Mouse (Mus musculus): ENCODE results near the gene Strada. TPM values are rescaled to one million over a fixed set of nuclear protein-coding genes. Genes with fewer than 3 reads are reported as not detected.

The Strada gene
- total RNA-seq, 2 experiments from 2014 or later, result 10.5 to 10.9 TPM

DNA sequence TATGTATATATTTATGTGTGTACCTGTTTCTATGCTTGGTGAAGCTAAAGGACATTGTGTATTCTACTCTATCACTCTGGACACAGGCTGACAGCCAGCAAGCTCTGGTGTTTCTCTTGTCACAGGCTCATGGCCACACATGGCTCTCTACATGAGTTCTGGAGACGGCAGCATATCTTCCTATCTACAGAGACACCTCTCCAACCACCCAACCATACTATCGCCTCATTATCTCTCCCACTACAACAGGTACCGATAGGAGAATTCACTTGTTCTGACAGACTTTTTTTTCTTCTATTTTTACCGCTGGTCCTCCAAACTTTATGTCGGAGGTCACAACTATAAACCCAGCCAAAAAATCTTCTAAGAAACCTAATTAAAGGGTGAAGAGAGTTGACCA lies 9.7 kb downstream of the Strada start:
- intact Hi-C loops (cut with DNase I), result no loop called here
- no peak for DNase-seq

DNA sequence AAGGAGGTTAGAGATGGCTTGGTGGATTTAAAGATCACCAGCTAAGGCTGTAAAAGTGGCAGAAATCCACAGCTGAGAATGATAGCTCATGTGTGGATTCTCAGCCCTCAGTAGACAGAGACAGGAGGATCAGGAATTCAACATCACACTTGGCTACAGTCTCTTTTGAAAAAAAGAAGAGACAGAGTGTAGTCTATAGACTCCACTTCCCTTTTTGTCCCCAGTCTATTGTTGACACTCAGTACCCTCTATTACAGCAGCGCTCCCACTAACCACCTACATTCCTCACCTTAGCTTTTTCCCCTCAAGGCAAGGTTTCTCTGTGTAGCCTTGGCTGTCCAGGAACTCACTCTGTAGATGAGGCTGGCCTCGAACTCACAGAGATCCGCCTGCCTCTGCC lies 10.3 kb downstream of the Strada start:
- intact Hi-C loops (cut with DNase I), result no loop called here

DNA sequence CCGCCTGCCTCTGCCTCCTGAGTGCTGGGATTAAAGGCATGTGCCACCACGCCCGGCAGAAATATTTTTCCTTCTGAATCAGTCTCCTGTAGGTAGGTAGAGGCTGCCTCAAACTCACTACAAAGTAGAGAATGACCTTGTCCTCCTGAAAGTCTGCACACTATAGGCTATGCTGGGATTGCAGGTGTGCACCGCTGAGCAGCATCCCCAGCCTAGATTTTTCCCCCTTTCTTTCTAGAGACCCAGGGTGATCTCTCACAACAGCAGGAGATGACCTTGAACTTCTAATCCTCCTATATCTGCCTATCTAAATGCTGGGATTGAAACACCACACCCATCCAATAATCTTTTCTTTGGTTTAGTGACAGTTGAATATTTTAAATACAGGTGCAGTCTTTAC lies 14.6 kb downstream of the Strada start:
- DNase-seq, result no peak
- intact Hi-C loops (cut with DNase I), result no loop called here

More for the DNA sequence above, 10.3 kb downstream of the Strada start:
- DNase-seq, result no peak

DNA sequence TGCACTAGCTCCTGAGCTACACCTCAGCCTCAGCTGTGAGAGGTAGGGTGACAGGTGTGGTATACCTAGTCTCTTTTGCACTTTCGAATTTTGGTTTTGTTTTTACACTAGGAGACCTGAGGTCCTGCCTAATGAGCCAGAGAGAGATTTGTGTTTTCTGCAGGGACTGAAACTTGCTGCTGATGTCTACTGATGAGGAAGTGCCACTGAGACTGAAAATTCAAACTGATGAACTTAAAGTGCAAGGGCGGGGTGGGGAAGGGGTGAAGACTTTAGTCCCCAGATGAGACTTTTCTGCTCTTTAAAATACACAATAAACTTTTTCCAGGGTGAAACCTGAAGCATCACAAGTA lies 21.5 kb downstream of the Strada start:
- no peak for DNase-seq
- intact Hi-C loops (cut with DNase I), result no loop called here

DNA sequence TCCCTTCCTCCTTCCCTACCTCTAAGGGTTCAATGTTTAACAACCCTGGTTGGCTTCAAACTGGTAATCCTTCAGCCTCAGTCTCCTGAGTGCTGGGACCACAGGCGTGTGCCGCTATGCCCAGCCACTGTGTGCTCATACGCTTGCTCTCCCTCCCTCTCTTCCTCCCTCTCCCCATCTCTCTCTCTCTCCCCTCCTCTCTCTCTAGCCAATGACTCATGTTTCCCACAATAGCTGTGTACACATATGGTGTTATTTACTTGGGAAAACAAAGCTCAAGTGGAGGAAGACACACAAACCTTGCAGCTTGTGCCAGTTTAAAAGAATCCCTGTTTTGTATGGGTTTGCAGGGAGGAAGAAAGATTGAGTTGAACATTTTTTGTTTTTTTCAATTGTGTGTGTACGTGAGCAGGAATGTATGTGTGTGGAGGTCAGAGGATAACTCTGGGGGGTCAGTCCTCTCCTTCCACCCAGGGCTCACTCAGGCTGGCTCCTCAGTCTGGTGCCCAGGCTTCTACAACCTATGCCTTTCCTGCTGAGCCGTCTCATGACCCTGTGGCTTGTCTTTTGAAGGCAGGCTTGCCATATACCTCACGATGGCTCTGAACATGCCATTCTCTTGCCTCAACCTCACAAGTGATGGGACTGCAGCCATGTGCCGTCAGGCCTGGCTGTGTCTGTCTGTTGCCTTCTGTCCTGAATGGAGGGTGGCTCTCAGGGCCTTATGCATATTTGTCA lies 22.1 kb downstream of the Strada start:
- intact Hi-C loops (cut with DNase I), result no loop called here
- no peak for DNase-seq

DNA sequence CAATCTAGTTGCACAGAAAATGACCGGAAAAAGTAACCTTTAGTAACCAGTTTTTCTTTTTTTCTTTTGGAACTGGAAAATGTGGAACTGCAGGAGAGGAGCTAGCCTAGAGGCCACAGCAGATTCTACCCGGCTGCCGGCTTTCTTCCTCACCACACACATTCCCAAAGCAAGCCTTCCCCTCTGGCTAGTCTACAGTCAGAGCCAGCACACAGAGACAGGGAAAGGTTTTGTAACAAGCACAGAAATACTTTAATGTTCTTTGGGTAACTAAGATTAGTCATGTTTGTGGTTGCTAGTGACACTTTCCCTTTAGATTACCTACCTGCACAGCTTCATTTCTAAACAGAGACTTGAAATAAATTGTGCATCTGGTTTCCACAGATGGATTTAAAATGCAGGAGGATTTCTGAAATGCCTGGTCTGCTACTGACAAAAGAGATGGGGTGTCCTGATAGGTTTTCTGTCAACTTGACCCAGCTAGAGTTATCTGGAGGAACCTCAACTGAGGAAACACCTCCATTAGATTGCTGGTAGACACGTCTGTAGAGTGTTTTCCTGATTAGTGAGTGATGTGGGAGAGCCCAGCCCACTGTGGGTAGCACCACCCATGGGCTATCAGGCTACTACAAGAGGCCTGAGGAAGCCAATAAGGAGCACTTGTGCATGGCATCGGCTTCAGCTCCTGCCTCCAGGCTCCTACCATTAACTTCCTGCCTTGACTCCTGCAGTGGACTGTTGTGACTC lies 23.8 kb downstream of the Strada start:
- DNase-seq, result no peak
- intact Hi-C loops (cut with DNase I), result no loop called here

DNA sequence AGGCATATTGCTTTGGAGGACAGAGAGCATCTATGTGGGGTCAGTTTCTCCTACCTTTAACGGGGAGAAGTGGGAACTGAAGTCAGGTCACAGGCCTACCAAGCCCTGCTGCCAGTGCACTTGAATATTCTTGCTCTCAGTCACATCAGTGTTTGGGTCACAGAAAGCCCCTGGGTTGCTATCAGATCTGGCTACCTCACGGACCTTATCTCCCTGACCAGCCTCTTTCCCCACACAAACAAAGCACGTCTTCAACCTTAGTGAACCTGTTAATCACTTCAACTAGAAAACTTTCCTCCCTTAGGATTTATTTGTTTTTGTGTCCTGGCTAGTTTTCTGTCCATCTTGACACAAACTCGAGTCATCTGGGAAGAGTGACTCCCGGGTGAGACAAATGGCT lies 25.6 kb downstream of the Strada start:
- DNase-seq, result no peak
- intact Hi-C loops (cut with DNase I), result no loop called here

DNA sequence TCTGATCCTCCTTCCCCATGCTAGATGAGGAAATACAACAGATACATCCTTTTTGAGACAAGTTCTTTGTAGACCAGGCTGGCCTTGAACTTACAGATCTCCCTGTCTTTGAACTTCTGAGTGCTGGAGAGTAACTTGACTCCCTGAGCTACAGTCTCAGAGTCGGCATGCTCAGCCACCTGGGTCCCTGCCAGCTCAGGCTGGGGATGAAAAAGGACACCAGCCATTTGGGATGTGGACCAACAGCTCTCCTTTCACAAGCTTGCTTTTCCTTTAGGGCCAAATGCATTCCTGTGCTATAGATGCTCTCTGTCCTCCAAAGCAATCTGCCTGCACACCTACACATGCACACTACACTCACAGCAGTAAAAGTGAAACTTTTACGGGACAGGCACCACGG lies 26.9 kb downstream of the Strada start:
- intact Hi-C loops (cut with DNase I), result no loop called here
- peak in 1 of 2 experiments; percentile 56 for DNase-seq

DNA sequence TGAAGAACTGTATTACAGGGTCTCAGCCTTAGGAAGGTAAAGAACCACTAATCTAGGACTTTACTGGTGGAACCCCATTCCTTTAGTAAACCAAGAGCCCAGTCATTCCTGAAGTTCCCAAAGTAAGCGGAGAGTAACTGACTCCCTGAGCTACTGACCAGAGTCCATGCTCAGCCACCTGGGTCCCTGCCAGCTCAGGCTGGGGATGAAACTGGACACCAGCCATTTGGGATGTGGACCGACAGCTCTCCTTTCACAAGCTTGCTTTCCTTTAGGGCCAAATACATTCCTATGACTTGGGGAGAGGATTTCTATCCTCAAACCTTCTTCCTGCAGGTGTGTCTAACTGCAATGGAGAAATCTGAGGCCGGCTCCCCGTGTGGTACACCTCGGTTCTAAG lies 27.6 kb downstream of the Strada start:
- DNase-seq, result peak; percentile 37 to 52
- intact Hi-C loops (cut with DNase I), result no loop called here

DNA sequence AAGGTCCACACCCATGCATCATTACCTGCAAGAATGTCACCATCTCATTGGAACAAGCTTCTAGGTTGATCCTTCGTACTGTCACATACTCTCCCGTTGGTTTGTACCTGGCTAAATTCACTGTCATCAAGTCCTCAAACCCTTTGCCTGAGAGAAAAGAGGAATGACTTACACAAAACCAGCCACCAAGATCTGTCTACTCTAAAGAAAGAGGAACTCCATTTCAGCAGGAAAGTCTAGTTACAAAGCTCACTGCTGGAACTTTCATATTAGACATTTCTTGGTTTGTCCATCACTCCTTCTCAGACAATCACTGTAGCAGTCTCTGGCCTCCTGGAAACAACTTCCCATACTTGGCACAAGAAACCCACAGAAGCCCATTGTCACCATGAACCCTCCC lies 28.7 kb downstream of the Strada start:
- intact Hi-C loops (cut with DNase I), result no loop called here
- DNase-seq, result no peak

DNA sequence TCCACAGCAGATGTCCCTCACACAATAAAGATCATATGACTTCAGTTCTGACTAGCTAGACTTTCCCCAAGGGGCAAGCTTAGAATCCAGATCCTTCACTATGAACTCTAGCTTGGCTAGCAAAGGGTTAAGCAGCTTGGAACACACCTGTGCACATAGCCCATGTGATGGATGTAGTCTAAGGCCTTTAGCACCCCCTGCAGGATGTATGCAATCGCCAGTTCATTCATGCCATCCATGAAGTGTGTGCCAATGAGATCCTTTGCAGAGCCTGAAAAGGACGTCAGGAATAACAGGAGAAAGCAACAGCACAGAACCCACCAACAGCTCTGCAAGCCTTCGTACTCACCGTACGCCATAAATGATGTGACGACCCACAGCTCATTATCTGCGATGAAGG lies 31.2 kb downstream of the Strada start:
- no peak for DNase-seq
- intact Hi-C loops (cut with DNase I), result no loop called here

DNA sequence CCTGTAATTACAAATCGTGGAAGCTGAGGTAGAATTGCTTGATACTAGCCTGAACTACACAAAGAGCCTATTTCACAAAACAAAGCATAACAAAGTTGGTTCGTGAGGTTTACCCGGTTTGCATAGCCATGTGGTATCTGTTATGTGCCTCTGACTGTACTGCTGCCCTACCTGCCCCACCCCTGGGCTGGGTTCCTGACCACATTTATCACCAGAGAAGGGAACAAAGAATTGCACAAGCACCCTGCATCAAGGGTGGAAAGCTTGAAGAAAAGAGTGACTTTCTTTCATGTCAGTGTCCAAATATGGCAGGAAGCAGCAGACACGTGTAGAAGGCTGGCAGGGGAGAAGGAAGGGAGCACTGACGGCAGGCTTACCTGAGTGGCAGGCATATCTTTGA lies 34.5 kb downstream of the Strada start:
- no peak for DNase-seq
- intact Hi-C loops (cut with DNase I), result no loop called here

DNA sequence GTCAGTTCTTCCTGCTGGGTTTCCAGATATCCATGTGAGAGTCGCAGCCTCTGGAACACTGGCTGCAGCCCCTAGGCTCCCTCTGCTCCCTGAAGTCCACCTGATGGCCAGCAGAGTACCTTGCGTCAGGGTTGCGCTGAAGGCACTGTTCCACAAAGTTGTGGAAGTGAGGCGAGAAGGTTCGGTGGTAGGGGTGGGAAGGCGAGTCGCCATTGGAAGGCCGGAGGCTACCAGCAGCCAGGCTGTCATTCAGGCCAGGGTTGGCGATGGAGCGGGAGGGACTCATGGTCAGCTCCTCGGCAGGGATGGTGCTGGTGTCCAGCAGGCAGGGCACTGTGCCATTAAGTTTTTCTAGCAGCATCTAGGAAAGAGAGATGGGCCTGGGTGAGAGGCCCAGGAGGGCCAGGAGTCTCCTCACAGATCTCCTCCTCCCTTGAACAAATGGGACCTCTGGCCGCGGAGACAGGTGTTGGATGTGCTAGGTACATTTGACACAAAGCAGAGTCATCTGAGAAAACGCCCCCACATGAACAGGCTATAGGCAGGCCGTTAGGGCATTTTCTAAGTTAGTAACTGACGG lies 37.3 kb downstream of the Strada start:
- intact Hi-C loops (cut with DNase I), result no loop called here
- DNase-seq, result no peak

DNA sequence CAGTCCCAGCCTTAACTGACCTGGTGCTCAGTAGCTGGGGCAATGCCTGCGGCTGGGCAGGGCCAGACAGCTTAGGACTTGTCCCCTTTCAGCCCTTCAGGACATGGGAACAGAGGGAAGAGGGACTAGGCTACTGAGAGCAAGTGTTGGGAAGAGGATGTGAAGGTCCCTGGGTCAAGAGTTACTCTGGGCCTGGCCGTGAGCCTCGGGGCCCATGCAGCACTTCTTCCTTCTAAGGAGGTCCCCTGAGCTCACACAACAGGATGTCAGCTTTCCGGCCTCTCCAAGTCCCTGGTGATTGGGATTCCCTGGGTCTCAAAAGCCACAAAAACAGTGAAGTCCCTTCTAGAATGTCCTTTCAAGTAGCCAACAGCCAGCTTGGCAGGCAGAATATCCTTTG lies 38.4 kb downstream of the Strada start:
- no peak for DNase-seq
- intact Hi-C loops (cut with DNase I), result no loop called here

DNA sequence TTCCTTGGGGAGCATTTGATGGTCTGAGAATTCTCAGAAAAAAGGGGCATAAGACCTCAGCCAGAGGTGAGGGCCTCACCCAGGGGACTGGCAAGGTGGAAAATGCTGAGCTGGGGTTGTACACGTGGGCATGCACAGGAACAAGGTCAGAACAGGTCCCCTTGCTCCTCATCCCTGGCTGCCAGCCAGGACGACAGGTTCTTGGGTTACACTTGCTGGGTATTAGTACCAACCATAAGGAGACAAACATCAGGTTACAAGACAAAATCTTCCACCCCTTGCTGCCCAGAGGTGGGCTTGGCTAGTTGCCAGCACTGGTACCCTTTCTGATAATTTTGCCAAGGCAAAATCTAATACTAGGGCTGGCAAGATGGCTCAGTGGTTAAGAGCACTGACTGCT lies 39.7 kb downstream of the Strada start:
- peak in 1 of 2 experiments; percentile 12 for DNase-seq
- intact Hi-C loops (cut with DNase I), result no loop called here

DNA sequence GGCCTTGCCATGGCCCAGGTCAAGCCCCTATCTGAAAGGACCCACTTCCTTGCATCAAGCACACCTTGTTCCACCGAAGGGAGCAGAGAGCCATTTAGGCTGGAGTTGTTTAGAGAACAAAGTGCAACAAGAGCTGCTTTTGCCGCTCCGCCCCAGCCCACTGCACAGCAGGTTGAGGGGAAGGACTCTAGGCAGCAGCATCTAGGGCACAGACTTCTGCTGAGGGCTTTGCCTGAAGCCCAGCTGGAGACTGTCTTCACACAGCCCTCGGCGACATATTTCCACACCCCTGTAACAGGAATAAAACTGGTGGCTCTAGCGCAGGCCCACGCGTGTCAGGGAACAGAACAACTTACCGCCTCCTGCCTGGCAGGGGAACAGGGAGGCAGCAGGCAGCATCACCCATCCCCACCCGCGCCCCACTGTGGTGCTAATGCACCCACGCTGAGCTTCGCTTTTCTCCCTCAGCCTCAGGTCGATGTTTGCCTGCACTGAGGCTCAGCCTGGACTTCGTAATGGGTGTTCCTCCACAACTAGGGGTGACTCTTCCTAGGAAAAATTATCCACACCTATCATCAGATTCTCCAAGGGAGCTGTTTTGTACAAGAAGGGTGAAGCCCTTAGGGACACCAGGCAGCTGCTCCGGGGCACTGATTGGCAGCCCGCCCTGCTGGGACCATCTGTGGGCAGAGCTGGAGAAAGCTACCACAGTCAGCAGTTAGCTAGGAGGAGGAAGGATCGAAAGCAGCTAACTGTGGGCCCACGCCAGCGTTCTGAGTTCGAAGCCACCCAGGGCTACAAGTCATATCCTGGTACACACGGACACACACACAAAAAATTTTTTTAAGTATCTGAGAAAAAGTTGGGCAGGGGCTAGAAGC lies 40.9 kb downstream of the Strada start, which contains the start of the genes Gm10840 and Limd2:
Gene Gm10840 (plus strand): TSS at position 10 of the 881 bp plus-strand sequence.
Gene Limd2 (minus strand): TSS at position 20 of the 881 bp plus-strand sequence.
- intact Hi-C loops (cut with DNase I), result no loop called here
- DNase-seq, result peak; percentile 23 to 34

DNA sequence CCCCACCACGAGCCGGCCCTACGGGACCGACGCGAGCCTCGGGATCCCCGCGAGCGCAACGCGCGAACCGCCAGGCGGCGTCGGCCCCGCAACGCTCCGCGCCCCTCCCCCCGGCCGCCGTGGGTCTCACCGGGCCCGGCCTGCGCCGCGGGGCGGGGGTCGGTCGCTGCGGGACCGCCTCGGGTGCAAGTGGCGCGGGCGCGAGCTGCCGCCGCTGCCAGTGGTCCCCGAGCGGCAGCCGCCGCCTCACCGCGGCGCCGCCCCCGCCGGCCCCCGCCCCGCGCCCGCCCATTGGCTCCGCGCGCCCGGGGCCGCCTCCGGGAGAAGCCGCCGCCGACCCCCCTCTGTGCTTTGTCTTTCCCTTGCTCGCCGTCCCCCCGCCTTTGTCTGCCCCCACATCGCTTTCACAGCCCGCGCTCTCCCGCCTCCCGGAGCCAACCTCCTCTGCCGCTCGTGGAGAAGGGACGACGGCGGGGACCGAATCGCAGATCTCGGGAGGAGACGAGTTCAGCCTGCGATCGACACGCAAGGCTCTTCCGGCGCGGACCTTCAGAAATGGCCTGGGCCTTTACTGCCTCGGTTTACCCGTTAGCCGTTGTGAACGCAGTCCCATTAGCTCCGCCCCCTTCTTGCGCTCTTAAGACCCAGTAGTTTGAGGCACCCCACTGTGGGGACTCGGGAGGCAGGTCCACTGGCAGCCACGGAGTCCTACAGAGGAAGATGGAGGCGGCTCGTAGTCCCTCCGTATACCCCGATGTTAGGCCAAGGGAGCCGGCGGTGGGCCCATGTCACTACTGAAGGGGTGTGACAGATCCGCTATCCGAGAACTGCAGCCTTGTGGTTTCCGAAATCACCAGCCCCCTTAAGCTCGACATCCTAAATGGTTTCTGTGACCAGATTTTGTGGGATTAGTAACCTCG lies 41.8 kb downstream of the Strada start:
- DNase-seq, result peak; percentile 55 to 61
- intact Hi-C loops (cut with DNase I), result loop anchor here (5.0 kb wide), 2 partner anchors 82 to 237 kb away; no protein-coding TSS in a partner anchor

DNA sequence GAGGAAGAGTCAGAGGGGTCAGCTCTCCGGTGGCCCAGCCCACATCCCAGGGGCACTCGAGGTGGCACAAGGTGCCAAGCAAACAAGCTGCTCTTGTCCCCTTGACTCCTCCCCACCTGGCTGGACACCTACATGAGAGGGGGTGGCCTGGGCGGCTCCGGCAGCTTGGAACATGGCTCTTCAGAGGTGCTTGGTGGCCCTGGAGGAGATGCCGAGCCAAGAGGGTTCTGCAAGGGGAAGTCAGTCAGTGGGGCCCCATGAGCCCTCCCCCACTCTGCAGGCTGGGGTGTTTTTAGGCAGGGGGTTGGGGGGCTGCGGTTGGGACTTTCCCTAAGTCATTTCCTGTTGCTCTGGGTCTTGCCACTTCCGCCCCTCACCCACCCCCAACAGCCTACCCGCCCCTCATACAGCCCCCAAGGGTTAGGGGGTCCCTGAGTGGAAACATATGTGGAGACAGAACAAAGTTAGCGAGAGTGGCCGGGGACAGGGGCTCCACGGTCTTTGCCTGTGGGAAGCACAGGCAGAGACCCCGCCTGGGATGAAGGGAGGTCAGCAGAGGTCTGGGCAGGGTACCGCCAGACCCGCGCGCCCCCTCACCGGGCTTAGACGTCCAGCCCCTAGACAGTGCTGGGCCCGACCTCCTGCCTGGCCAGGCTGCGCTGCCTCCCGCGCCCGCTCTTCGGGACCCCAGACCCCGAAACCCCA lies 42.6 kb downstream of the Strada start:
- intact Hi-C loops (cut with DNase I), result loop anchor here (5.0 kb wide), 2 partner anchors 83 to 238 kb away; no protein-coding TSS in a partner anchor
- DNase-seq, result no peak

DNA sequence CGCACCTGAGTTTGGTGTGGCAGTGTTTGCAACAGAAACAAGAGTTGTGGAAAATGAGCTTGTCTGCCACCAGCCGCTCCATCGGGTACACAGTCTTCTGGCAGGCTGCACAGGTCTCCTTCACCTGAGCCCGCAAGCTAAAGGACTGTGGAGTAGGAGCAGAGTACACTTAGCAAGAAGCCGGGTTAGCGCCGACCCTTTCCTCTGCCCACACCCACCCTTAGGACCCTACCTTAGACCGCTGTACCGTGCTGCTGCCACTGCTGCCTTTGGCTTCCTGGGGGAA lies 43.1 kb downstream of the Strada start:
- DNase-seq, result no peak
- intact Hi-C loops (cut with DNase I), result loop anchor here (5.0 kb wide), 2 partner anchors 83 to 238 kb away; no protein-coding TSS in a partner anchor

Measured in gastrocnemius, postnatal 36 days (tissue).